Mouse (Mus musculus) liver, embryonic 15.5 days (tissue): ENCODE measurements at regions not wholly inside any gene's neighbourhood (a gene's known extent, or its start where the extent isn't known, plus 50 kb on each side); places are given as distances from the start of the nearest gene placed in this dataset.

Experiments used
- ATAC-seq: fragments of 200-750 bp; cut with Nextera tagmentation; 2 replicates; pipeline ENCODE4 v1.8.0; 2017; ENCODE audit warnings: moderate number of reproducible peaks, mild to moderate bottlenecking, moderate library complexity; ENCODE audit not compliant: insufficient read depth
- H3K27ac ChIP-seq: fragments of 300-500 bp; sonication (generic); replicated peaks from 2 replicates; pipeline ENCODE4 v1.5.1; 2015; ENCODE audit warnings: mild to moderate bottlenecking, inconsistent platforms
- H3K27me3 ChIP-seq: fragments of 300-500 bp; sonication (generic); 2 replicates; pipeline ENCODE4 v1.6.1; 2015; ENCODE audit warnings: mild to moderate bottlenecking, inconsistent platforms
- H3K36me3 ChIP-seq: fragments of 300-500 bp; sonication (generic); replicated peaks from 2 replicates; pipeline ENCODE4 v1.6.1; 2015; ENCODE audit warnings: moderate library complexity, mild to moderate bottlenecking, inconsistent platforms
- H3K4me1 ChIP-seq: fragments of 300-500 bp; sonication (generic); replicated peaks from 2 replicates; pipeline ENCODE4 v1.6.1; 2015; ENCODE audit warnings: inconsistent platforms
- H3K4me2 ChIP-seq: fragments of 300-500 bp; sonication (generic); 2 replicates; pipeline ENCODE4 v1.6.1; 2015; ENCODE audit warnings: moderate library complexity, mild to moderate bottlenecking, inconsistent platforms
- H3K4me3 ChIP-seq: fragments of 300-500 bp; sonication (generic); replicated peaks from 2 replicates; pipeline ENCODE4 v1.5.1; 2015; ENCODE audit warnings: mild to moderate bottlenecking, inconsistent platforms
- H3K9ac ChIP-seq: fragments of 300-500 bp; sonication (generic); 2 replicates; pipeline ENCODE4 v1.6.1; 2015; ENCODE audit warnings: moderate library complexity, mild to moderate bottlenecking, inconsistent platforms
- H3K9me3 ChIP-seq: fragments of 300-500 bp; sonication (generic); replicated peaks from 2 replicates; pipeline ENCODE4 v1.6.1; 2016; ENCODE audit warnings: inconsistent platforms
- WGBS: fragments of 180-500 bp; shearing (Covaris S2); methylation state at CpG from one replicate; pipeline ENCODE4 v1.1.7; 2015; ENCODE audit warnings: mixed read lengths; ENCODE audit not compliant: insufficient replicate concordance; 5-methylcytosine and 5-hydroxymethylcytosine counted together

DNA sequence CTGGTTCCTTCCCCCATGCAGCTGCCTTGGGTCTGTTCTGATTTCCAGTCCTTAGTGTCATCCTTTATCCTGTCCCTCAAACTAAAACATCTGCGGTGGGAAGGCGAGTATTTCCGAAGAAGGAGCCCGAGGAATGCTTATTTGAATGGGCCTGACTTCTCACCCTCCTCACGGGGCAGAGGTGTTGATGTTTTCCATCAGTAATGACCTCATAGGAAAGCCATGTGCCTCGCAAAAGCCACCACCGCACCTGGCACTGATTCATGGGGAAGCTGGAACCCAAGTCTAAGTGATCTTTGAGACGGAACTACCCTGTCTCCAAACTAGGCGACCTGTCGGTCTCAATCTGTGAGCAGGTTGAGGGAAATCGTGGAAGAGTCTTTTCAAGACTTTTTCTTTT lies 117.8 kb upstream of the Dkk2 start:
- H3K4me2 ChIP-seq, result no peak overlapping the region
- H3K27me3 ChIP-seq, result no peaks in the 10 kb centered on the region
- no peak for ATAC-seq
- no peaks in the 10 kb centered on the region for H3K36me3 ChIP-seq
- no peak overlapping the region for H3K4me3 ChIP-seq
- H3K27ac ChIP-seq, result no peak overlapping the region
- H3K9me3 ChIP-seq, result 0 out of 2 replicates have a peak, but pooled peaks cover 2% of the 10 kb centered on the region
- 63% methylated on average over 11 of the region's 11 CpGs for WGBS
- no peaks in the 10 kb centered on the region for H3K4me1 ChIP-seq
- no peak overlapping the region for H3K9ac ChIP-seq

DNA sequence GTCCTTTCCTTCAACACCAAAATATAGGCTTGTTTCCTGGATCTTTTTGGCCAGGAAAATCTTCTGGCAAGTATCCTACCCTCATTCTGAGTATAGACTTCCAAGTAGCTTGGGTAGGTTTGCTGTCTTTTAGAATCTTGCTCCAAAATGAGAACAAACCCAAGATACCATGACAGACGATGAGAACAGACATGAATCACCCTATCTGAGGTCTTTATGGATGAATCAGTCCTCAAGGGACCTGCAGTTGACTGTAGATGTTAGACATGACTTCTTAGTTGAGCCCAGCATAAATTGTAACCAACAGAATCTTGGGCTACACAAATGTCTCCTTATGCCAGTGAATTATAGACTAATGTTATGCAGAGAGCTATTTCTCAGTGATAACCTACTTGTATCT lies 114.3 kb upstream of the Dkk2 start:
- Histone ChIP-seq H3K36me3 (no peaks in the 10 kb centered on the region), H3K4me3 (no peak overlapping the region), H3K27me3 (no peaks in the 10 kb centered on the region), H3K4me1 (no peaks in the 10 kb centered on the region), H3K27ac (no peak overlapping the region), H3K4me2 (no peak overlapping the region), H3K9ac (no peak overlapping the region), H3K9me3 (0 out of 2 replicates have a peak, but pooled peaks cover 2% of the 10 kb centered on the region)
- 41% methylated on average over 1 of the region's 1 CpGs for WGBS
- ATAC-seq, result no peak

DNA sequence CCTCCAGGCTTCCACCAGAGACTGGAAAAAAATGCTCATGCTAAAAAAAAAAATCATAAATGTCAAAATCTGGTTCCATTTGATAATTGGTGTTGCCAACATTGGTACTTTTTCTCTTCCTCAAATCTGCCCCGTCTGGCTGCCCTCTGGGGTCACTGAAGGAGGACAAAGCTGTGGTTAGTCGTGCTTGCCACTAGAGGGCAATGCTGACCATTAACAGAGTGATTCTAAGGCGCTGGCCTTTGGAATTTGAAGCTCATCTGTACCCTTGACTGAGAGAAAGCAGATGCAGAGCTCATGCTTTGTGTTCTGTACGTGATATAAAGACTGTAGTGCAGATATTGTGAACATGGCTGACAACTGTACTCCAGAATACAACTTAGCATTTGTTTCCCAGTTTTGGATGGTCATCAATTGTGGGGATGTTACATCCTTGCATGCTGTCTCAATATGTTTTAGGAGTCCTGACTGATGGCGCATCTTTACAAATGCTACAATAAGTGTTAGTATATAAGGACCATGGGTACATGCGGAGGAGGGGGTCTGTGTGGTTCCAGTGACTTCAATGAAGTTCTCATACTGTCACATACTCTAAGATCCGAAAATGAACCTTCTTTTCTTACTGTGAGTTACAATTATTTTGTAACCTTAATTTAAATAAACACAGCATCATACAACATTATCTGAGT lies 109.0 kb upstream of the Dkk2 start:
- no peak overlapping the region for H3K4me3 ChIP-seq
- H3K36me3 ChIP-seq, result no peaks in the 10 kb centered on the region
- H3K9me3 ChIP-seq, result no peaks in the 10 kb centered on the region
- H3K4me2 ChIP-seq, result no peak overlapping the region
- no peaks in the 10 kb centered on the region for H3K27me3 ChIP-seq
- H3K4me1 ChIP-seq, result no peaks in the 10 kb centered on the region
- 29% methylated on average over 7 of the region's 7 CpGs for WGBS
- H3K27ac ChIP-seq, result no peak overlapping the region
- ATAC-seq, result no peak
- no peak overlapping the region for H3K9ac ChIP-seq

DNA sequence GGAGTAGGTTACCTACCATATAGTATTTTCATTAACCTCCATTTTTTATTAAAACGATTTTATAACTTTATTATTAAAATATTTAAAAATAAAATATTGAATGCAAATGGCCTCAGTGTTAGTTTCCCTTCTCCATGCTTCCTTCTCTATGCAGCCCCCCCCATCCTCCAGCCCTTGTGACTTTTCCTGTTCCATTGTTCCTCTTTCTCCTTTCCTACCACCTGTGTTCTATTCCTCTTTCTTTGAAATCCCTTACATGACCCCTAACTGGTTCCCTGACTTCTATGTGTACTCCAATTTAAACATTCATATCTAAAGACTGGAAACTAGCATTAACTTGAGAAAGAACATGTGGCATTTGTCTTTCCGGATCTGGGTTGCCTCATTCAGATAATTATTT lies 101.8 kb upstream of the Dkk2 start:
- Histone ChIP-seq H3K9ac (no peak overlapping the region), H3K27me3 (no peaks in the 10 kb centered on the region), H3K36me3 (no peaks in the 10 kb centered on the region), H3K4me3 (no peak overlapping the region), H3K27ac (no peak overlapping the region), H3K9me3 (no peaks in the 10 kb centered on the region), H3K4me1 (no peaks in the 10 kb centered on the region), H3K4me2 (no peak overlapping the region)
- 52% methylated on average over 2 of the region's 2 CpGs for WGBS
- no peak for ATAC-seq

DNA sequence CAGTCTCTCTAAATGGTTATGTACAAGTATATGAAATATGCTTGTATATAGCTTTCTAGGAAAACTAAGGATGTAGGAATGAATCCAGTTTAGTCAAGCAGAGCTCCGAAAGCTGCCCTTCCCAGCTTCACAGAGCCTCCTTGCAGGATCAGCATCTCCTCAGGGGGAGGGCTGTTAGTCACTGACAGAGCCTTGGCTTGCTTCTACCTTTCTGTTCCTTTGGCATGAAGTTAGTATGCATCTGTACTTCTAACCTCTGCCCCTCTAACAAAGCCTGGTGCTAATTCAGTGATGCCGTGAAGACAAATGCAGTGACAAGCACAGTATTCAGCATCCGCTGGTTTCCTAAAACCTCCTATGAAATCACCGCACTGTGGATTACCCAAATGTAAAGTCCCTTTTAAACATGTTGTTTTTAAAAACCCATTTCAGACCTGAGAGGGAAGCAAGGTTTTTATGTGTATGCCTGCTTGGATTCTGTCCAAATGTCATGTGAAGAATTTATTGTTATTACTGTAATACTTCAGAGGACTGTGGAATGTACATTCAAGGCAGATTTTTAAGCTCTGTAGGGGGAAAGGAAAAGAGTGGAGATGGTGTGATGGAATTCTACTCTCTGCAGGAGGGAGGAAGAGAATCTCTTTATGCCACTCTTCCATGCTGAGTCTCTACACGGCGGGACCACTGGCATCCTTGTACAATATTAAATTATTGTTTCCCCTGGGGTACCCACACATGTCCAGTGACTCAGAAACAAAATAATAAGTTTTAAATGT lies 86.1 kb upstream of the Dkk2 start:
- Histone ChIP-seq H3K27ac (no peak overlapping the region), H3K36me3 (no peaks in the 10 kb centered on the region), H3K9me3 (no peaks in the 10 kb centered on the region), H3K4me2 (no peak overlapping the region), H3K4me3 (no peak overlapping the region), H3K4me1 (no peaks in the 10 kb centered on the region), H3K9ac (no peak overlapping the region), H3K27me3 (no peaks in the 10 kb centered on the region)
- ATAC-seq, result no peak
- WGBS, result 73% methylated on average over 6 of the region's 6 CpGs

DNA sequence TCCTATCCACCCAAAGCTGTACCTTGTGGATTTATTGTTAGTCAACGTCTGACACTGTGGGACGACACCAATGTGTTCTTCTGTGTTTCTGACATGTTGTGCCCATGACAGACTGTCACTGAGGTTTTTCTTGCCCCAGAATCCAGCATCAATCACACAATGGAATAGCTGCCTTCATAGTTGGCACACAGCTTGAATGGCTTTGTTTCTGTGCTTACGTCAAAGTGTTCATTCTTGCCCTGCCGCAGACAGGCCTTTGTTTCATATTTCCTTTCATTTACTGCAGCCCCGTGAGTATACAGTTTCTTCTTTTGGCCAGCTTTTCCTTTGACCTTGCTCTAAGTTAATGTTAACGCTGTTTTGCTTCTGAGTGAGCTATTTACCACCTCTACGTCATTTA lies 78.9 kb upstream of the Dkk2 start:
- H3K27me3 ChIP-seq, result no peaks in the 10 kb centered on the region
- WGBS, result 66% methylated on average over 7 of the region's 7 CpGs
- no peak overlapping the region for H3K27ac ChIP-seq
- no peak for ATAC-seq
- H3K36me3 ChIP-seq, result no peaks in the 10 kb centered on the region
- no peaks in the 10 kb centered on the region for H3K9me3 ChIP-seq
- H3K4me3 ChIP-seq, result no peak overlapping the region
- H3K4me2 ChIP-seq, result no peak overlapping the region
- no peak overlapping the region for H3K9ac ChIP-seq
- no peaks in the 10 kb centered on the region for H3K4me1 ChIP-seq

DNA sequence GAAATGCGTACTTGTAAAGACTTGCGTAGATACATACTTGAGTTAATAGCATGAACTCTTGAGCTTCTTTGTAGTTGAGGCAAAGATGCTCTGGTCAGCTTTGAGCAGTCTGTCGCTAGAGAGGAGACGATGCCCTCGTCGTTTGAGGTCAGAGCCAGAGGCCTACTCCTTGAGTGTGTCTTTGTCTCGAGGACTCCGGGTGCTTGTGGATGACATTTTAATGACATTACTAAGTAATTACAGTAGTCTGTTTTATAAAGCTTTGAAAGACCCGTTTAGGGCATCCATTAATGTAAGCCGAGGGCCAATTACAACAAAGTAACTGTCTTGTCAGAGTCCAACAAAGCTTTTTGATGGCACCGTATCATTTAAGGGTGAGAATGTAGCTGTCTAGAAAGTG lies 78.2 kb upstream of the Dkk2 start:
- 69% methylated on average over 11 of the region's 11 CpGs for WGBS
- Histone ChIP-seq H3K27me3 (no peaks in the 10 kb centered on the region), H3K36me3 (no peaks in the 10 kb centered on the region), H3K9ac (no peak overlapping the region), H3K4me3 (no peak overlapping the region), H3K4me1 (no peaks in the 10 kb centered on the region), H3K27ac (no peak overlapping the region), H3K4me2 (no peak overlapping the region), H3K9me3 (no peaks in the 10 kb centered on the region)
- no peak for ATAC-seq

DNA sequence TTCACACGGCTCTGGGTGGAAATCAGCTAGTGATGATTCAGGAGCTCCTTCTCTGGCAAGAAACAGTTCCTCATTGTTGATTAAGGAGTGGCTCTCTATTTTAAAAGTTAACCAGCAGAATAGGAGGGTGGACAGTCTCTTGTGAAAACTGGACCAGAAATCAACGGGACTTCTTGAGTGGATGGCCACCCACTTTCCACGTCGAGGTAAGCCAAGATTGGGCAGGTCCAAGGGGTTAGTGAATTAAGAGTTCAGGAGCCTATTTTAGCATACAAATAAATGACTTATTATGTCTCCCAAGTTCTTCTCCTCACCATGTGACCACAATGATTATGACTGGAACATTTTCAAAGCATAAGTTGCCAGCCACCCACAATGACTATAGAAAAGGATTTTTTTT lies 77.7 kb upstream of the Dkk2 start:
- Histone ChIP-seq H3K9ac (no peak overlapping the region), H3K9me3 (no peaks in the 10 kb centered on the region), H3K27me3 (no peaks in the 10 kb centered on the region), H3K27ac (no peak overlapping the region), H3K4me3 (no peak overlapping the region), H3K36me3 (no peaks in the 10 kb centered on the region), H3K4me1 (no peaks in the 10 kb centered on the region), H3K4me2 (no peak overlapping the region)
- no peak for ATAC-seq
- 63% methylated on average over 4 of the region's 4 CpGs for WGBS

DNA sequence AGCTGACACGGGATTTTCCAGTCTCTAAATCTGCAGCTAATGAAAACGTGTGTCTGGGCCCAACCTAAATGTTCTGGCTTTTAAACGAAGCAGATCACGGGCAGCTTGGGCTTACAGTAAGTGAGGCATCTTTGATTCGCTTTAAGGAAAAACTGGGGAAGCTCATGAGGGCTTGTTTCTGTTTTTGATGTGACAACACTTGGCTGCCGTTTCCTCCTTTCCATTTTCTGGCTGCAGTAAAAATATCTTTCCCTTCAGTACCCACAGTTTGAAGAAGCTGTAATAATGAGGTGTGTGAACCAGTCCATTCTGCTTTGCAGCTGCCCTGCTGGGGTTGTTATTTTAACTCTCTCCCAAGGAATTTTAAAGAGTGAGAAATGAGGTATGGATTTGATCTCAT lies 69.9 kb upstream of the Dkk2 start:
- no peaks in the 10 kb centered on the region for H3K9me3 ChIP-seq
- no peaks in the 10 kb centered on the region for H3K4me1 ChIP-seq
- no peak overlapping the region for H3K4me3 ChIP-seq
- WGBS, result 49% methylated on average over 6 of the region's 6 CpGs
- H3K9ac ChIP-seq, result no peak overlapping the region
- no peak overlapping the region for H3K27ac ChIP-seq
- no peaks in the 10 kb centered on the region for H3K36me3 ChIP-seq
- H3K4me2 ChIP-seq, result no peak overlapping the region
- ATAC-seq, result no peak
- H3K27me3 ChIP-seq, result no peaks in the 10 kb centered on the region

DNA sequence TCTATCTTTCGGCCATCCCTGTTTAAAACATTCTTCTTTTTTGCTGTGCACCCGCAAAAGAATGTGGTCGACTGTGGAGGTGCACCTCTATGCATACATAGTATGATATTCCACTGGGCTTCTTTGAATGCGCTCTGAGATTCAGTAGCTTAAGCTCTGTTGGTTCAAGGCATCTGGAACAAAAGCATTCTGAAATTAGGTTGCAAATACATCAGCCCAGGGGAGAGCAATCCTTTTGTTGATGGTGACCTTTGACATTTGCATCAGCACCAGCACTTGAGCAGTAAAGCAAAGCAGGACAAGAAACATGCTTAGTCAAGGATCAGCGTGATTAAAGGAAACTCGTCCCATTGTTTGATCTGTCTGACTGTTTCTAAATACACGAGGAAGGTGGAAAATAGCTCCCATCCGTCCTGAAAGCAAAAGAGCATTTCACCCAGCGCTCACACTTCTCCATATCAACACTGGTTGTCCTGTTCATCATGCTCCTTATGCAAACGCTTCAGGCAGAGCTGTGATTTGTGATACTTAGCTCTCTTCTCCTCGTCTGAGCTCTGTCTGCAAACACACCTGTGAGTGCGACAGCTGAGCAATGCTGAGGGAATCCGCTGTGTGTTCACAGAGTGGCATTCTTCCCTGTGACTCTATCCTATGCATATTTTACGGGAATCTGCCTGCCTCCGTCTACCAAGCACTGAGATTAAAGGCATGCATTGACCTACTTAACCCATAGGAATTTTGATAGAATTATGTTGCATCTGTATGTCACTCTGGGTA lies 67.4 kb upstream of the Dkk2 start:
- no peak for ATAC-seq
- no peak overlapping the region for H3K4me3 ChIP-seq
- H3K9me3 ChIP-seq, result no peaks in the 10 kb centered on the region
- no peaks in the 10 kb centered on the region for H3K27me3 ChIP-seq
- no peak overlapping the region for H3K9ac ChIP-seq
- no peak overlapping the region for H3K27ac ChIP-seq
- 51% methylated on average over 15 of the region's 15 CpGs for WGBS
- H3K4me1 ChIP-seq, result no peaks in the 10 kb centered on the region
- no peaks in the 10 kb centered on the region for H3K36me3 ChIP-seq
- no peak overlapping the region for H3K4me2 ChIP-seq

DNA sequence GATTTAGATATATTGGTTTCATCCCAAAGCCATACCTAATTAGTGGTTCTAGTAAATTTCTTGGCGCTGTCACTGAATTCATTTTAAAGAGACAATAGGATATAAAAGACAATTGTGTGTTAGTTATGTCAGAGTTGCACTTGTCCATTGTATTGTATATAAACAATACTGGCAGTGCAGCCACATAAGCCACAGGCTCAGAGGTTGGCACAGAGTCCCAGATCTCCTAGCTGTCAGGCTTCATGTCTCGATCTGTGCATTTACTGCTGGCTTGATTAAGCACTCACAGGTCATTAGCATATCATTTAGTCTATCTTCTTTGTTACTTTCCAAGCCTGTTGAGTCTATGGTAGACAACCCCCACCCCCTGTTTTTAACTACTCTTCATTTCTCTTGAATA lies 66.6 kb upstream of the Dkk2 start:
- H3K9ac ChIP-seq, result no peak overlapping the region
- WGBS, result 65% methylated on average over 2 of the region's 2 CpGs

More for the DNA sequence above, 66.6 kb upstream of the Dkk2 start:
- Histone ChIP-seq H3K9me3 (no peaks in the 10 kb centered on the region), H3K4me2 (no peak overlapping the region), H3K4me3 (no peak overlapping the region), H3K27ac (no peak overlapping the region), H3K36me3 (no peaks in the 10 kb centered on the region), H3K4me1 (no peaks in the 10 kb centered on the region), H3K27me3 (no peaks in the 10 kb centered on the region)
- ATAC-seq, result no peak
